Mouse (Mus musculus) midbrain, embryonic 16.5 days (tissue): Measurements from ENCODE around the gene Fam110a. TPM values are rescaled to one million over a fixed set of nuclear protein-coding genes. Genes with fewer than 3 reads are reported as not detected.

Source experiments
- ATAC-seq: fragments of 200-750 bp; cut with Nextera tagmentation; 2 replicates; pipeline ENCODE4 v1.8.0; 2017; ENCODE audit warnings: moderate TSS enrichment
- H3K27ac ChIP-seq: fragments of 300-500 bp; sonication (generic); 2 replicates; pipeline ENCODE4 v1.5.1; 2014; ENCODE audit warnings: mild to moderate bottlenecking, low read length, mixed read lengths
- H3K27me3 ChIP-seq: fragments of 300-500 bp; sonication (generic); 2 replicates; pipeline ENCODE4 v1.6.1; 2014; ENCODE audit warnings: low read depth, low read length, mixed read lengths; ENCODE audit not compliant: control insufficient read depth, insufficient read depth
- H3K36me3 ChIP-seq: fragments of 300-500 bp; sonication (generic); 2 replicates; pipeline ENCODE4 v1.6.1; 2014; ENCODE audit warnings: mild to moderate bottlenecking, low read length, moderate library complexity, mixed read lengths; ENCODE audit not compliant: control insufficient read depth, insufficient read depth
- H3K4me1 ChIP-seq: fragments of 300-500 bp; sonication (generic); 2 replicates; pipeline ENCODE4 v1.6.1; 2014; ENCODE audit warnings: mild to moderate bottlenecking, low read length, mixed read lengths; ENCODE audit not compliant: control insufficient read depth, insufficient read depth
- H3K4me2 ChIP-seq: fragments of 300-500 bp; sonication (generic); 2 replicates; pipeline ENCODE4 v1.6.1; 2014; ENCODE audit warnings: mild to moderate bottlenecking, low read length, mixed read lengths
- H3K4me3 ChIP-seq: fragments of 300-500 bp; sonication (generic); 2 replicates; pipeline ENCODE4 v1.5.1; 2014; ENCODE audit warnings: low read depth, mild to moderate bottlenecking, low read length, moderate library complexity, mixed read lengths
- H3K9ac ChIP-seq: fragments of 300-500 bp; sonication (generic); 2 replicates; pipeline ENCODE4 v1.6.1; 2014; ENCODE audit warnings: low read depth, low read length, mixed read lengths
- H3K9me3 ChIP-seq: fragments of 300-500 bp; sonication (generic); replicated peaks from 2 replicates; pipeline ENCODE4 v1.6.1; 2014; ENCODE audit warnings: mild to moderate bottlenecking, low read length, mixed read lengths; ENCODE audit not compliant: control insufficient read depth, poor library complexity, severe bottlenecking
- WGBS: fragments of 180-500 bp; shearing (Covaris S2); extraction: QIAGEN DNeasy Blood & Tissue Kit; methylation state at CpG from one replicate; pipeline ENCODE4 v1.1.7; 2014; 5-methylcytosine and 5-hydroxymethylcytosine counted together
- polyA plus RNA-seq: library from polyadenylated mRNA; unstranded; fragments of >200 nt; fragmentation: Nextera tagmentation; extraction: Ambion mirVana; gene quantifications from 2 replicates; pipeline ENCODE4 v1.2.1, GENCODE M21; 2015

The Fam110a gene
- polyA plus RNA-seq, 1 experiment from 2014 or later, result 57.5 TPM

GRCm38 (mm10) chr2:151990985-151991394 lies 11.0 kb upstream of the Fam110a start:
- no peak overlapping the region for H3K9ac ChIP-seq
- WGBS, result 0% methylated on average over 1 of the region's 1 CpGs
- ATAC-seq, result no peak
- H3K36me3 ChIP-seq, result no peaks in the 10 kb centered on the region
- no peak overlapping the region for H3K4me3 ChIP-seq
- no peaks in the 10 kb centered on the region for H3K4me1 ChIP-seq
- H3K9me3 ChIP-seq, result no peaks in the 10 kb centered on the region
- H3K27me3 ChIP-seq, result peaks cover 6% of the 10 kb centered on the region
- H3K4me2 ChIP-seq, result no peak overlapping the region
- no peak overlapping the region for H3K27ac ChIP-seq

DNA sequence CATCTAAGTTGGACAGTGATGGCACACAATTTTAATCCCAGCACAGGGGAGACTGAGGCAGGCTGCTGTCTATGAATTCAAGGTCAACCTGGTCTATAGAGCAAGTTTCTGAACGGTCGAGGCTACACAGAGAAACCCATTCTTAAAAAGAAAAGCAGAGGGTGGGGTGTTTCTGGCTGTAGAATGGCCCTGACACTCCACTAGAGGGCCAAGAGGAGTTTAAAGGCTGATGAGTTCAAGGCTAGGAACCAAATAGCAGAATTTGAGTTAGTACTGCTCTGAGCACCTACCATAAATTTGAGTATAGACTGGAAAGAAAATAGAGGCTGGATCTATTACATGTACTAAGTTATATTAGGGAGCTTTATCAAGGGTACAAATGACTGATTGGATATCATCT lies 9.0 kb upstream of the Fam110a start:
- Histone ChIP-seq H3K27ac (no peak overlapping the region), H3K9me3 (no peaks in the 10 kb centered on the region), H3K4me1 (no peaks in the 10 kb centered on the region), H3K36me3 (no peaks in the 10 kb centered on the region), H3K9ac (no peak overlapping the region), H3K27me3 (no peaks in the 10 kb centered on the region), H3K4me2 (no peak overlapping the region), H3K4me3 (no peak overlapping the region)
- 44% methylated on average over 2 of the region's 2 CpGs for WGBS
- no peak for ATAC-seq

DNA sequence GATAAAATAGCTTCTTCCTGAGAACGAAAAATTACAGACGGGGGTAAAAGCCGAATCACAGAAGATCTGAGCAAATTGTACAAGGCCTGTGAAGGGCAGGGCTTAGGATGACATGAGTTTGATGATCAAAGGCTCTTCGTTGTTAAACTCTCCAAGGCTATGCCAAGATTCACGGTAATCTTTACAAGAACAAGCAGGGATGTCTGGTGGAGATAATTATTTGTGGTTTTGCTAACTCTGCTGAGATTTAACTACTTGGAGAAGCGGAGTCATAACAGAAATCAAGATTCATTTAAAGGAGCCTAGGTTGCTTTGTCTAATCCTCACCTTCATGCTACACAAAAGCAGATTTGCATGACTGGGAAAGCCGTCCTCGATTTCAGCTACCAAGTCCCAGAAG lies 6.9 kb upstream of the Fam110a start:
- WGBS, result 79% methylated on average over 8 of the region's 8 CpGs

DNA sequence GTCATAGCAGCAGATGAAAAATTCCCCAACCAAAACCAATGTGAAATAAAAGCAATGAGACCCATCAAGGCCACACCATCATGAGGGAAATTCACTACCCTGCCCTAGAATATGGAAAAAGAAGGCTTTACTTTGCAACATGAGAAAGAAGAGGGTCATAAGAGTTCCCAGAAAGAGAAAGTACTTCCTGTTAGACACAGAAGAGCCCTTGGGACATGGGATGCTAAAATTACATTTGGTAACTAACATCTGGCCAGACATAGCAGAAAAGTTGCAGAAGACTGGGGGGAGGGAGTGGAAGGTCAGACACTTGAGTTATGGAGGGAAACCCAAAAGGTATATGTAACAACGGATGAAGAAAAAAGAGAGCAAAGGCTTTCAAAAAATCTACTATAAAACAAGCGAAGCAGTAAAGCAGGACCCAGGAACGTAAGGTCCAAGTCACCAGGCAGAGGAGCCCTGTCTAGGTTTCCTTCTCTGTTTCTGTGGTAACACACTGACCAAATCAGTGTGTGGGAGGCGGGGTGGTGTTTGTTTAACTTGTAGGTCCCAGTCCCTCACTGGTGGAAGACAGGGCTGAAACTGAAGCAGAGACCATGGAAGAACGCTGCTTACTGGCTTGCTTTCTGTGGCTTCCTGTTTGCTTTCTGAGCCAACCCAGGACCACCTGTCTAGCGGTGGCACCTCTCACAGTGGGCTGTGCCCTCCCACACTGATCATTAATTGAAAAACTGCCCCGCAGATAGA lies 5.6 kb upstream of the Fam110a start:
- Histone ChIP-seq H3K36me3 (no peaks in the 10 kb centered on the region), H3K27ac (no peak overlapping the region), H3K9ac (no peak overlapping the region), H3K4me1 (peaks cover 2% of the 10 kb centered on the region), H3K27me3 (no peaks in the 10 kb centered on the region), H3K4me2 (no peak overlapping the region), H3K9me3 (no peaks in the 10 kb centered on the region), H3K4me3 (no peak overlapping the region)
- WGBS, result 72% methylated on average over 7 of the region's 7 CpGs
- ATAC-seq, result no peak

More for the DNA sequence above, 6.9 kb upstream of the Fam110a start:
- H3K4me2 ChIP-seq, result no peak overlapping the region
- no peaks in the 10 kb centered on the region for H3K4me1 ChIP-seq
- no peaks in the 10 kb centered on the region for H3K27me3 ChIP-seq
- H3K4me3 ChIP-seq, result no peak overlapping the region
- no peaks in the 10 kb centered on the region for H3K36me3 ChIP-seq
- ATAC-seq, result no peak
- H3K9ac ChIP-seq, result no peak overlapping the region
- no peak overlapping the region for H3K27ac ChIP-seq
- no peaks in the 10 kb centered on the region for H3K9me3 ChIP-seq

GRCm38 (mm10) chr2:151984019-151984418 lies 4.0 kb upstream of the Fam110a start:
- Histone ChIP-seq H3K4me2 (no peak overlapping the region), H3K4me1 (peaks cover 11% of the 10 kb centered on the region), H3K9me3 (no peaks in the 10 kb centered on the region), H3K27ac (no peak overlapping the region), H3K9ac (no peak overlapping the region), H3K27me3 (no peaks in the 10 kb centered on the region), H3K4me3 (no peak overlapping the region), H3K36me3 (no peaks in the 10 kb centered on the region)
- no peak for ATAC-seq
- WGBS, result 58% methylated on average over 9 of the region's 9 CpGs

DNA sequence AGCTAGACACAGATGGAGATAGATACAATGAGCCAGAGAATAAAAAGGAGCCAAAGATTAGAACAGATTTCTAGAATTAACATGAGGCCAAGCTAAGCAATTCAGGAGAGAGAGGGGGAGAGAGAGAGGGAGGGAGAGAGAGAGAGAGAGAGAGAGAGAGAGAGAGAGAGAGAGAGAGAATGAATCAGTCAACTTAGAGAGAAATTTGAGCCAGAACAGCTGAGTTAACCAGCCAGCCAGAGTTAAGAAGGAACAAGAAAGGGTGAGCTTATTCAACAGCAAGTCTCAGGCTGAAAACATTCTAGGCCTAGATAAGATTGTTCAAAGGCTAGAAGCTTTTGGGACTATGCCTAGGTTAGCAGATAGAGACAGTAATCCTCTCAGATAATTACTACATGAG lies 2.5 kb upstream of the Fam110a start:
- ATAC-seq, result no peak
- Histone ChIP-seq H3K4me1 (peaks cover 14% of the 10 kb centered on the region), H3K9ac (no peak overlapping the region), H3K27me3 (no peaks in the 10 kb centered on the region), H3K4me3 (no peak overlapping the region), H3K4me2 (no peak overlapping the region), H3K9me3 (no peaks in the 10 kb centered on the region), H3K27ac (no peak overlapping the region), H3K36me3 (no peaks in the 10 kb centered on the region)

DNA sequence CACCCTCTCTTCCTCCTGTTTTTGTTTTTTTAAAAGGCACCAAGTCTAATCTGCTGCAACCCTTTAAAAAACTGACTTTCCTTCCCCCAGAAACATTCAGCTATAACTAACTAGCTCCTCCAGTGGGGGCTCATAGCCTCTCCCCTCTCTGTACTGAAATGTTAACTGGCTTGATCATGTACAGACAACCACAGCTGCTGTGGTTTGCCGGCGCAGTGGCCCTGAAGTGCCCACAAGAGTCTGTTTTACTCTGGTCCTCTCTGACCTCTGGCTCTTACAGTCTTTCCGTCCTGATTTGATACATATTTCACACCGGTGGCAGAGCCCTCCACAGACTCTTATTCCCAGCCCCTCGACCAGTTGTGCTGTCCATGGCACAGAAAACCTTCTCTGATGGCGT lies 1.2 kb upstream of the Fam110a start:
- H3K27me3 ChIP-seq, result no peaks in the 10 kb centered on the region
- no peak overlapping the region for H3K4me3 ChIP-seq
- no peak for ATAC-seq
- H3K36me3 ChIP-seq, result no peaks in the 10 kb centered on the region
- no peaks in the 10 kb centered on the region for H3K9me3 ChIP-seq
- H3K27ac ChIP-seq, result no peak overlapping the region
- H3K4me2 ChIP-seq, result no peak overlapping the region
- H3K9ac ChIP-seq, result no peak overlapping the region
- H3K4me1 ChIP-seq, result peaks cover 14% of the 10 kb centered on the region
- WGBS, result 86% methylated on average over 6 of the region's 6 CpGs

DNA sequence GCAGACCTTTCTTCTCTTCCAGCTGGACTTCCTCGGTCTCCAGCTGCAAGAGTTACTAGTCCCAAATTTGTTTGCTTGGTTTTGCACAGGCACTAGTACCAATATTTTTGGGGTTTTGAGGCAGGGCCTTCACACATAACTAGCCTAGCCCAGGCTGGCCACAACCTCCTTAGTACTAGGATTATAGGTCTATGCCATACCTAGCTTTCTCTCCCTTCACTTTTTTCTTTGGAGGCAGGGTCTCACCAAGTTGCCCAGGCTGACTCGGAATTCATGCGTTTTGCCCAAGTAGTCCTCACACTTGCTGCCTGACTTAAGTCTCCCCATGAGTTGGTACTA lies 305 bp upstream of the Fam110a start:
- Histone ChIP-seq H3K9ac (peak overlapping the region; percentile 82; the same call in 1 of the 2 replicates), H3K27ac (peak overlapping the region; percentile 66), H3K4me1 (peaks cover 14% of the 10 kb centered on the region), H3K4me3 (peak overlapping the region; percentile 77), H3K4me2 (peak overlapping the region; percentile 59), H3K27me3 (no peaks in the 10 kb centered on the region), H3K36me3 (no peaks in the 10 kb centered on the region), H3K9me3 (no peaks in the 10 kb centered on the region)
- WGBS, result 30% methylated on average over 3 of the region's 3 CpGs
- ATAC-seq, result peak; percentile 54

DNA sequence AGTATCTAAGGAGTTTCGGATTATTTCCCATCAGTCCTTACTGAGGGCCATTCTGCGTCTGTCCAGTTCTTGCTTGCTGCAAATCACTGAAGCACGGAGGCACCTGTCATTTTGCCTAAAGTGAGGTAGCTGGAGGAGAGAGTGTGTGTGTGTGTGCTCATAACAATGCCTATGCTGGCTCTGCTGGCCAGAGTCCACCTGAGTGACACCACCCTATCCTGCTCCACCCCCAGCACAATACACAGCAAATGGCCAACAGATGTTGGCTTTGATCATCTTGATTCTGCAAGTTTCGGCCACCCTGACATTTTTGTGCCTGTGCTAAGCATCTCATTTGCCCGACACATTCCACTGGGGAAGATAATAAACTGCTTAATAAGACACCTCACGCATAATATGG lies 1.5 kb downstream of the Fam110a start:
- Histone ChIP-seq H3K9me3 (no peaks in the 10 kb centered on the region), H3K36me3 (no peaks in the 10 kb centered on the region), H3K4me3 (no peak overlapping the region), H3K27ac (no peak overlapping the region), H3K4me2 (peak overlapping the region; percentile 59; the same call in 1 of the 2 replicates), H3K9ac (no peak overlapping the region), H3K4me1 (peaks cover 18% of the 10 kb centered on the region), H3K27me3 (no peaks in the 10 kb centered on the region)
- 77% methylated on average over 6 of the region's 6 CpGs for WGBS
- ATAC-seq, result no peak
